Mouse (Mus musculus) T-helper 2 cell (primary cell): ENCODE measurements around the gene Mon2.
"Not testable (repeated sequence)": the region's sequence is repeated elsewhere in the genome, so short reads cannot be mapped to it uniquely, and the experiment has no call there.

Experiments
- in situ Hi-C: fragments of 300-600 bp; cut with MboI, MseI; formaldehyde crosslinking; loops from one replicate; pipeline ENCODE4 v1.15.1; 2025; ENCODE audit warnings: high pct_unique_total_duplicates

The Mon2 gene

DNA sequence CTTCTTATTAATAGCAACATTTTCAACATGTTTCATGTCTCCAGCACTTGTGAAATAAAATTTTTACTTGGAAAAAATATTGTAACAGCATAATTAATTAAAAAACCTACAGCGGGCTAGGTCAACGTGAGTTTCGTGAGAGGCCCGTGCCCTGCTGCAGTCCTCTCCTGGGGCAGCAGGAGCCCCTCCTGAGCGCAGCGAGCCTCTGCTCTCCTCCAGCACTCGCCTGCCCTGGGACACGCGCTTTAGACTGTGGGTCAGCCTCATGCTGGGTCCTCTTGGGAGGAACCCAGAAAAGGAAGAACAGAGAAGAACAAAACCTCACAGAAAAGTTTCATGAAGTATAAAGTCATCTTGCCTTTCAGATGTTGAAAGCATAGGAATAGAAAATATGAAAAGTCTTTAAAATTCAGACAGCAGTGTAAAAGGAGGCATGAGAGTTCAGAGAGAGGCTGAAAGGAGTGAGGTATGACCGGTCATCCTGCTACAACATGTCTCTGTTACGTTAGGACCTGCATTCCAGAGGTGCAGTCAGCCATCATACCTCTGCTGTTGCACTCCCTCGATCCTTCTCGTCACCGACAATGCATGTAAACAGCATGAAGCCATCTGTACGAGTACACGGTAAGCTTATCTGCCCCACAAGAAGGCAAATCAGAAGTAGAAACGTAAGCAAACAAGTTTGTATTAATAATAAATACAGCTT is 81.8 kb downstream of the Mon2 start:
- in situ Hi-C loops = no loop called here

DNA sequence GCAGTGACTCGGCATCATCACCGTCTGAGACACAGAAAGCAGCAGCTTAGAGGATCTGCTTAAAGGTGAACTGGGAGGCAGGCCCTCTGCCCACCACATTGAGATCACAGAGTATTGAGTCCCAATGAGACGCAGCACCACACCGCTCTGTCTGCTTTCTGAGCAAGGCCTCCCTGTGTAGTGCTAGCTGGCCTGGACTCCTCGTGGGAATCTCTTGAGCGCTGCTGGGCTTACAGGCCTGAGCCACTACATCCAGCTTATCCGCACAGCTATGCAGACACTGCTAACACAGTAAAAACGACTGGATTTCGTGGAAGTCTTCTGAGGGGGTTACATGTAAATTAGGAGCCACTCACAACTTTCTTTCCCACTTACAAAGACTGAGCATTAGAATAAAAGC is 84.7 kb downstream of the Mon2 start:
- in situ Hi-C loops = no loop called here

GRCm38 (mm10) chr10:122991053-122991452 is 85.3 kb downstream of the Mon2 start:
- in situ Hi-C loops = no loop called here

DNA sequence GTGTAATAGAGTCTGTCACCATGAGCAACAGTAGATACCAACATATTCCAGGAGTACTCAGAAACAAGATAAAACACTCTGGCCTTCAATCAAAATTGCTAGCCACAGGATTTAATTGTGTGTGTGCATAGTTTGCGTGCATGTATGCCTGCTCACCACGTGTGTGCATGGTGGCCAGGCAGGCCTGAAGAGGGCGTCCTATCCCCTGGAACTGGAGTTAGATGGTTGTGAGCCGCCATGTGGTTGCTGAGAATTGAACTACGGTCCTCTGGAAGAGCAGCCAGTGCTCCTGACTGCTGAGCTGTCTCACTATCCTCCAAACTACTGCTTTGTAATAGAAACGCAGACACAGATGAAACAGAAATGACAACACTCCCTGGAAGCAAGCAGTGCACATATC is 85.7 kb downstream of the Mon2 start:
- in situ Hi-C loops = no loop called here

DNA sequence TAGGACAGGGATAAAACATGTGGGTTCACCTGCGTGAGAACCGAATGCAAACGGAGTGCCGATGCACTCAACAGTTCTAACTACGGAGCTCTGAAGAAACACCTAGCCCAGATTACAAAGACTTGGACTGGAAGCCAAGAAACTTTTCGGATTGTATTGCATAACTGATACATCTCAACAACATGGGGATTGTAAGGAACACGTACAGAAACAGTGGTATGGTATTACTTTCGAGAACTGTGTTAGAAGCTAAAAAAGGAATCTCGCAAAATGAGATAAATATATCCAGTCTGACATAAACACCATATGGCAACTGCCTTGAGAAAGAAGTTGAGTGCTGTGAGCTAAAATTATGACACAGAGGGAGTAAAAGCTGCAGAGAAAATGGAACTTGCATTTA is 86.4 kb downstream of the Mon2 start:
- in situ Hi-C loops = no loop called here

GRCm38 (mm10) chr10:122988372-122988771 is 87.9 kb downstream of the Mon2 start:
- in situ Hi-C loops = no loop called here

GRCm38 (mm10) chr10:122987671-122988128 is 88.6 kb downstream of the Mon2 start:
- in situ Hi-C loops = no loop called here

DNA sequence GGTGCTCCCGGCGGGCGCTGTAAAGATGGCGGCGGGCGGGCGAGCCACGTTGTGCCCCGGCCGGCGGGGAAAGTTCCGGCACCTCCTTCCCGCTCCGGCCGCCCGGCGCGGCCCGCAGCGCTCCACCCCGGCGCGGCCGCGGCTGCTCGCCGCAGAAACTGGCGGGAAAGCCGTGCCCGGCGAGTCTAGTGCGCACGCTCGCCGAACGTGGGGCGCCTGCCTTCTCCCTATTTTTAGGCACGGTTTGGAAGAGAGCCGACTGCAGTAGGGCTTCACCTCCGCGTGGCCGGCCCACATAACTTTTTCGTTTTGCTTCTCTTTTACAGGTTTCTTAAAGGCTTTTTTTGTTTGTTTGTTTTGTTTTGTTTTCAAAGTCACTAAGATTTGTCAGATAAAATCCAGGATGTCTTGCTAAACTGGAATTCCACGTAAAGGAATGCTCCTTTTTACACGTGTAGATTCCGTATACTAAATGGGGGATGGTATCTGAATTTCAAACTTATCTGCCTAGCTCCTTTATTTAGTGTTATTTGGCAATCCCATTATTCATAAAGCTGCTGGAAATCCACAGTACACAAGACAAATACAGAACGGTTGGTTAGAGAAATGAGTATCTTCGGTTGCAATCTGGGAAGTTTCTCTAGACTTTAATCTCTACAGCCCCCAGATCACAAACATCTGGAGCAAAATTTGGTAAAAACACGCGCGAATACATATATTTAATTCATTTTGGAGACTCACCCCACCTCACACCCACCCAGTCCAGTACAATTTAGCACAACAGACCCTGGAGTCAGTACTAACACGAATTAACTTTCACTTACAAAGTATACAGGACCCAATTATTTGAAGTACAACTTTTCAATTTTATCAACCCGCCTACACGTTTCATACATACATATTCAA is 89.7 kb downstream of the Mon2 start:
- in situ Hi-C loops = no loop called here

GRCm38 (mm10) chr10:122985515-122986319 is 90.6 kb downstream of the Mon2 start:
- in situ Hi-C loops = no loop called here

DNA sequence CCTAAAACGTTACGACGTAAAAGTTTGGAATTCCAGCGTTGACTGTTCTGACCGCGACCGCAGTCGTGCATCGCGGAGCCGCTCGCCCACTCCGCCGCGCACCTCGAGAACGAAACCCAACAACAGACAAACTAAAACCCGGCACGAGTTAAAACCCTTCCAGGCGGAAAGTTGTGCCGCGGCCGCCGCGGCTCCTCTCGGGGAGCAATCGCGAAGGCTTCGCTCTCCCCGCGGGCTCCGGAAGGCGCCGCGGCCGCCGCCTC is 91.1 kb downstream of the Mon2 start:
- in situ Hi-C loops = no loop called here

- in situ Hi-C loops = no loop called here
These were observed 91.6 kb downstream of the Mon2 start for GRCm38 (mm10) chr10:122984531-122985251.

- in situ Hi-C loops = no loop called here
These were observed 92.5 kb downstream of the Mon2 start for GRCm38 (mm10) chr10:122983579-122984530.

- in situ Hi-C loops = no loop called here
These were observed 93.3 kb downstream of the Mon2 start for GRCm38 (mm10) chr10:122982909-122983578.

DNA sequence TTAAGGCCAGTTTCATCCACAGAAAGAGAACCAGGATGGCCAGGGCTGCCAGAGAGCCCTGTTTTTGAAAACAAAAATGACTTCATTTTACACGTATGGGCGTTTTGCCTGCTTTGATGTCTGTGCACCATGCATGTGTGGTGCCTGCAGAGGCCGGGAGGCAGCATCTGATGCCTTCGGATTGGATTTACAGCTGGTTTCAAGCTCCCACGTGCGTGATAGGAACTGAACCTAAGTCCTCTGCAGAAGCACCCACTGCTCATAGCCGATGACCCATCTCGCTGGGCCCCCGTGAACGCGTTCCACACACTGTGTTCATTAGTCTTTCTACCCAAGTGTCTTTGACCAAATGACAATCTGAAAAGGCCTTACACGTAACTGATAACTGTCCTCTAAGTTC is 96.2 kb downstream of the Mon2 start:
- in situ Hi-C loops = no loop called here

GRCm38 (mm10) chr10:122979356-122979755 is 96.9 kb downstream of the Mon2 start:
- in situ Hi-C loops = no loop called here

DNA sequence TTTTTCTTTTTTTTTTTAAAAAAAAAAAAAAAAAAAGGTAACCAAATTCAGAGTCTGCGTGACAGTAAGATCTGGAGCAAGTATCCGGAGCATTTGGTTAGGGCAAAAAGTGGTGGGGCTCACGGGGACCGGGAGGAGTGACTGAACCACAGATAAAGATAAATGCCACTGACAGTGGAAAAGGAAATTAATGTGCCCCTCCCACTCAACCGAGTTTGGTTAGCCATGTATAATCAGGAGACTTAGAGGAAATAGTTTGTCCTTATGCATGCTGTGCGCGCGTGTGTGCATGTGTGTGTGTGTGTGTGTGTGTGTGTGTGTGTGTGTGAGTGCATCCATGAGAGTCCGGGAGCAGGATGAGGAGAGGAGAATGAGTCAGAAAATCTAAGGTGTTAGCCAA is 100.3 kb downstream of the Mon2 start:
- in situ Hi-C loops = no loop called here

DNA sequence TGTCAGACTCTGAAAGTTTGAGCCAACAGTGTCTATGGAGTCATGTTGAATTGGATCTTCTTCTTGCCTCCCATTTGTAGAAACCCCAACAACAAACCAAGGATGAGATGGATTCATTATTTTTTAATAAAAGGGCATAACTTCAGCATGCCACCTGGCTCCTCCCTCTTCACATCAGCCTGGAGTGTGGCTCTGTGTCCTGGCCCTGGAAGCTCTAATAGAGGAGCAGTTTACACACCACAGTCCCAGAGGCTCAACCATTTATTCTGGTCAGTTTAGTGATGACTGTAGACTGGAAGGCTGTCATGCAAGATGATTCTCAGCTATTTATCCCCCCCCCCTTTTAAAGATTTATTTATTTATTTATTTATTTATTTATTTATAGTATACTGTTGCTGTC is 103.1 kb downstream of the Mon2 start:
- in situ Hi-C loops = no loop called here

DNA sequence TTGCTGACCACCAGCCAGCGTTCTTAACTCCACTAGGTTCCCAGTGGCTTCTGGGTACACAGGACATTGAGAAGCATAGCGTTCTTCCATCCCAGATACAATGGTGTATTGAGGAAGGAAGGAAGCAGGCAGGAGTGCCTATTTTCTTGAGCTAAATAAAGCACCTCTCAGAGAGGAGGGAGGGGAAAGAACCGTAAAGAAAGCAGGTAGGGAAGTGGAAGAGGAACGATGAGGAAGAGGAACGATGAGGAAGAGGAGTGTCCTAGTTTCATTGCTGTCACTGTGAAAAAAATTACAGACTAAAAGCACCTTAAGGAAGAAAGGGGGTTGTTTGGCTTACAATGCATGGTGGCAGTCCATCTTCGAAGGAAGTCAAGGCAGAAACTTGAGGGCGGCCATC is 106.1 kb downstream of the Mon2 start:
- in situ Hi-C loops = no loop called here

DNA sequence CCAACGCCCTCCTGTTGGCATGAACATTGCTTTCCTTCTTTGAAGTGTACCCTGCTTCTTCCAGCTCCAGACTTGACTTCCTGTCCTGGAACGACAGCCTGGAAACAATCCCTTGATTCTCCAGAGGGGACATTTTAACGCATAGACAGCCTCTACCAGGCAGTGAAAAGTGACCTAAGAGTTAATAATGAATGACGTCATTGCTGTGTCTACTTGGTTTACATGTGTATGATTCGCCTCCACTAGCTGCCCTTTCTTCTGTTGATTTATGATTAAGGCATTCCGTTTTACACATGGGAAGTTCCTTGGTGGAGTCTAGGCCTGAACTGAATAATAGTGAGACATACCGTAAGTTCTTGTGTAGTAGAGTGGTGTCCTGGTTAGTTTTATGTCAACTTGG is 109.9 kb downstream of the Mon2 start:
- in situ Hi-C loops = no loop called here

- in situ Hi-C loops = not testable (repeated sequence)
These were observed 110.7 kb downstream of the Mon2 start for GRCm38 (mm10) chr10:122965650-122966049.
